In the genomic region with DNA sequence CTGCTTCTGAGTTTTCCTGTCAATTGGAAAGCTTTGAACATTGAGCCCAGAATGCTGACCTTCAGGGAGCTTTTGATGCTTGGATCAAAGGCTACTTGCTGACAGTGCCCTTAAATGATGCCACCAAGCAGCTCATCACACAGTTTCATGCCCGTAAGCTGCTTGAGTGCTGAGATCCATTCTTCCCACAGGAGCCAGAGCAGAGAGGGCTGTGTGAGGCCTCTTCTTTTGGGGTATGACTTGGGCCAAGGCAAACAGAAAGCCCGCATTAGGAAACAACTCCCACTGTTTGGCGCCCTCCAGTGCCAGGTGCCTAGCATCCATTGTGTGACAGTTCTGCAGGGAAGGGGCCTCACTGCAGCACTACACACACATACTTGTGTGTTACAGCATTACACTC, we compare ENCODE assay signal across 8 mouse cellular contexts.
A peak's percentile ranks its signal among the peaks of the same experiment; 100 is the strongest.
DNase-seq lines count a peak whose midpoint lies in the region.

No protein-coding gene starts in this region.

- peak; percentile 86 for DNase-seq in heart, adult 11 months
- no peak for DNase-seq in heart, adult 9 months (ENCODE audit: low spot score in 2 of 2)
- DNase-seq in ovary, postnatal 36 days (ENCODE audit: low spot score), result peak; percentile 40
- no peak for DNase-seq in ovary, postnatal 10 days (ENCODE audit: low spot score)
- DNase-seq in embryo, embryonic 9.5 days (ENCODE audit: extremely low spot score), result peak; percentile 28
- no peak for DNase-seq in frontal cortex, postnatal 36 days (ENCODE audit: low spot score in 2 of 2)
- DNase-seq in urinary bladder, adult 2 months (ENCODE audit: low spot score), result no peak
- DNase-seq in gastrocnemius, postnatal 10 days, result no peak

Comparison
In these comparisons a context has a peak if more than half of its experiments do, and no peak if none do; other contexts are left out.
1. DNase-seq: peak in heart, adult 11 months (single experiment), ovary, postnatal 36 days (single experiment) and embryo, embryonic 9.5 days (single experiment); none in heart, adult 9 months (0 of 2), ovary, postnatal 10 days (single experiment), frontal cortex, postnatal 36 days (0 of 2), urinary bladder, adult 2 months (single experiment) and gastrocnemius, postnatal 10 days (single experiment).